Mouse (Mus musculus): ENCODE measurements at regions not wholly inside any gene's neighbourhood (a gene's known extent, or its start where the extent isn't known, plus 50 kb on each side); places are given as distances from the start of the nearest gene placed in this dataset.
A peak's percentile ranks its signal among the peaks of the same experiment; 100 is the strongest.

DNA sequence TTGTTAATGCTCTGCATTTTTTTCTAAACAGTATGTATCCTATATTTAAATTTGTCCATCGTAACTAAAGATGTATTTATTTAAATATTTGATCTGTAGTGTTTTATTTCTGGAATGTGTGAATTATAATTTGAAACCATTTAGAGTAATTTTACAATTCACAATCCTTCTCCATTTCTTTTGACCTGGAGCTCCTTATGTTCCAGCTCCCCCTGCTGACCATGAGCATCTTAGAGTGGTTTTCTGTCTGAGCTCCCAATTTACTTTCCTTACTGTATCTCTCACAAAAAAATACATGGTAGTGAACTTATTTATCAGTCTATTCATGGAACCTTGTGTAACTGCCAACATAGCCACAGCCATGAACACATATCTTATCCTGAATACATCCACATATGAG, 655.8 kb downstream of the Adam6a start:
- H3K4me3 ChIP-seq (ENCODE audit: insufficient read depth, low read length): no peak overlapping the region
- H3K4me1 ChIP-seq (ENCODE audit: control insufficient read depth, insufficient read depth, low read length): no peaks in the 10 kb centered on the region
- TF ChIP-seq POLR2A (IDR thresholded peaks at IDR 0.05; ENCODE audit: borderline replicate concordance, low read depth, low read length) (no peak), CTCF (IDR thresholded peaks at IDR 0.05; ENCODE audit: low read depth, low read length) (no peak)
- H3K27ac ChIP-seq (ENCODE audit: insufficient read depth, low read depth, low read length): no peak overlapping the region

DNA sequence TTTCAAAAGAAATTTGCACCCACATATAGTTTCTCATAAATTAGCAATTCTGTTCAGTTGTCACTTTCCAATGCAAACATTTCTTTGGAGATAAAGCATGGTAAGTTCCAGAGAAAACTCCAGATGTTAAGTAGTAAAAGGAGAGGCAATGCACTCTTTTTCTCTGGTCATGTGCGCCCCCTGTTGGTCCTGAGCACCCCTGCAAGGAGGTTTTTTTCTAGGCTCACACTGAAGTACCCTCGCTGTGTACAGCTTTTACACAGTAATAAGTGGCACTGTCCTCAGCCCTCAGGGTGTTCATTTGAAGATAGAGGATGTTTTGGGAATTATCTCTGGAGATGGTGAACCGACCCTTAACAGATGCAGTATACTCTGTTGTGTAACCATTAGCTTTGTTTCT, 678.8 kb downstream of the Adam6a start:
- no peak for TF ChIP-seq POLR2A (IDR thresholded peaks at IDR 0.05; ENCODE audit: borderline replicate concordance, low read depth, low read length)
- TF ChIP-seq CTCF (IDR thresholded peaks at IDR 0.05; ENCODE audit: low read depth, low read length): peak; percentile 45; the same call in 1 of the 2 replicates
- Histone ChIP-seq H3K4me3 (ENCODE audit: insufficient read depth, low read length) (no peak overlapping the region), H3K4me1 (ENCODE audit: control insufficient read depth, insufficient read depth, low read length) (no peaks in the 10 kb centered on the region), H3K27ac (ENCODE audit: insufficient read depth, low read depth, low read length) (no peak overlapping the region)

Data from bone marrow macrophage, adult 2 months (primary cell).